Mouse (Mus musculus) CD8-positive naive resting alpha-beta T cell, adult 57 days (primary cell): Measurements from ENCODE around the gene Krt19. TPM values are rescaled to one million over a fixed set of nuclear protein-coding genes. Genes with fewer than 3 reads are reported as not detected.

ENCODE experiments used
- total RNA-seq: library from RNA; stranded (reverse); gene quantifications from one replicate; pipeline ENCODE4 v1.2.4, GENCODE M21; 2023

Krt19 gene
- not detected for total RNA-seq

DNA sequence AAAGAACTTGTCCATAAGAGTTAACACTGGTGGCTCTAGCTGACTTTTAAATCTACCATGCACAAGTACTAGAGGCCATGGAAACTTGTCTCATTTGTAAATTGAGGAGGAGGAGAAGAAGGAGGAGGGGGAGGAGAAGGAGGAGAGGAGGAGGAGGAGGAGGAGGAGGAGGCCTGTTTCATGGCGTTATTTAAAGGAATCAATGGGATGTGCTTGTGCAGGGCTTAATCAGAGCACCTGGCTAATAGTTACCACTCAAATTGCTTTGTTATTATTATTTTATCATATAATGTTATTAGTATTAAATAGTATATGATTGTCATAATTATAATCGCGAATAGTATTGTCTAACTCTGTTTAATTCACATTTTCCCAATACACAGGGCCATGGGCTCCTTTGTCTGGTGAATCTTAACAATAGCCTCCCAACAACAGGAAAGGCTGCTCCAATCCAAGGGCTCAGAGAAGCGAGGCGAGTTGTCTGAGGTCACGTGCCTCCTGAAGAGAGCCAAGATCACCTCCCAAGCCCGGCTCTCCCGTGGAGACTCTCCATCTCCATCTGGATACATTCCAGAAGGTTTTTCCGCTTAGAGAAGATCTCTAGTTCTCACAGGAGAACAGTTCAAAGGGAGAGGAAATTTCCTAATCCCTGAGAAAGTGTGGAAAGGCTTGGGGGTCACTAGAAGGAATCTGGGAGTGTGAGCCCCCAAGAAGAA, at the start of gene Krt19:
TSS of gene Krt19 (minus strand) at position 51 of the 716 bp plus-strand sequence.

DNA sequence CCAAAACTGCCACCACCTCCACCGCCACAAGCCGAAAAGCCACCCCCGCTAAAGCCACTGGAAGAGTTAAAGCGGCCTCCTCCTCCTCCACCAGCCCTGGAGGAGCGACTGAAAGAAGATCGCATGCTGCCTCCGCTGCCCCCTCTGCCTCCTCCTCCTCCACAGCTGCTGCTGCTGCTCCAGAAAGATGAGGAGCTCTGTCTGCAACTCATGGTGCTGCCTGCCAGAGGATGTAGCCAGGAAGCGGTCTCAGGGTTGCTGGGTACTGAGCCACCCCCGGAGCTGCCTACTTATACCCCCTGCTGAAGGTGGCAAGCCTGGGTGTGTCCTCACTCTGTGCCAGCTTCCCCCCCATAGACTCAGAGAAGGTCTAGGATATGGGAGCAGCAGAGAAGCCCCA, 44.5 kb upstream of the Krt19 start, which contains the start of gene Krt9:
TSS of gene Krt9 (minus strand) at position 255 of the 400 bp plus-strand sequence.

DNA sequence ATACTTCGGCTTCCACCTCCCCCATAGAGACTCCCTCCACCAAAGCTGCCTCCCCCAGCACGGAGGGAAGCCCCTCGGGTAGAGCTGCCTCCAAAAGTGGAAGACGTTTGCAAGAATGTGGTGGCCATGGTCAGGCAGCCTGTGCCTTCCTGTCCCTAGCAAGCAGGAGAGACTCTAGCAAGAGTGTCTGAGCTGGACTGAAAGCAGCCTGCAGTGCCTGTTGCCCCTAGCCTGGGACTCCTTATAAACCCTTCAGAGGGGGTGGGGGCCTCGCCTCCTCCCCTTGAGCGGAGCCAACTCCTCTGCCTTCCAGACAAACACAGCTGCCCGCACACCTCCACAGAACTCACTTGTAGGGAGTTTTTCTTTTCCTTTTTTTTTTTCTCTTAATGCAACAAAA, 12.7 kb downstream of the Krt19 start, which contains the start of gene Krt15:
TSS of gene Krt15 (minus strand) at position 198 of the 400 bp plus-strand sequence.

DNA sequence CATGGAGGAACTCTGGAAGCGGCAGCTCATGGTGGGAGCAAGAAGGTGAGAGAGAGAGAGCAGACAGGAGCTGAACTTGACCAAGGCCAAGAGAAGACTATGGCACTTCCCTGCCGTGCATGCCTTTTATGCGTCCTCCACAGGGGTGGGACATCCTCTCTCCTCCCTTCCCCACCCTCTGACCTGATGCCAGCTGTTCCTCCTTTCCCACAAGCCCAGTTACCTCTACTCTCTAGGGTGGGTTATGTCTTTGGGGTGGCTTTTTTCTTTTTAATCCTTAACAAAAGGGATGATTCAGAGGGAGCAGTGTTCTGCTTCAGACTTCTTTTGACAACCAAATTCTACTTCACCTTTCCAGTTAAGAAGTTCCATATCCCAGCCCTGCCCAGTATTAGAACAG, 27.0 kb downstream of the Krt19 start, which contains the start of gene Krt13:
TSS of gene Krt13 (minus strand) at position 101 of the 400 bp plus-strand sequence.

GRCm38 (mm10) chr11:100105576-100106122, 42.8 kb downstream of the Krt19 start, which contains the start of gene Krt36:
Gene Krt36 (minus strand): TSS chr11:100105626.

DNA sequence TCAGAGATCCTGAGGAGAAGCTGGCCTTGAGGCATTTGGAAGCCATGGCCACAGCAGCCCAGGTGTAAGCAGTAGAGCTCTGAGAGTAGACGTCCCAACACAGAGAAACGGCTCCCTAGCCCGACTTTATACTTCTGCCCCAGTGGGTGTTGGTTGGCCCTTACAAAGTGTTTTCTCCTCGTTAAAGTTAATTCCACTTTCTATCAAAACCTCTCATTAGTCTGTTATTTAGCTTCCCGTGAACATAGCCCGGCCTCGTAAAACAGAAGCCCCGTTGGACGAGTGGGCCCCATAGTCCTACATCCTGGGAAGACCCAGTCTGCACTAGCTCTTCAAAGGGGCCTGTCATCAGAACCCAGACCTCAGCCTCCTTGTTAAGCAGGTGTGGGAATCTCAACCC, 52.3 kb downstream of the Krt19 start, which contains the start of gene Krt35:
TSS of gene Krt35 (minus strand) at position 101 of the 400 bp plus-strand sequence.

Other genes starting within 250 kb of the Krt19 start
- gene Krtap31-1, start 240.7 kb downstream of the Krt19 start, total RNA-seq, result not detected
- not detected for gene Gm11565, start 233.9 kb downstream of the Krt19 start, total RNA-seq
- gene Krtap31-2, start 212.4 kb downstream of the Krt19 start, total RNA-seq, result not detected
- not detected for gene Krtap9-5, start 200.2 kb downstream of the Krt19 start, total RNA-seq
- not detected for gene Krtap29-1, start 169.6 kb downstream of the Krt19 start, total RNA-seq
- gene Krtap16-1, start 162.1 kb downstream of the Krt19 start, total RNA-seq, result not detected
- not detected for gene Krtap17-1, start 154.7 kb downstream of the Krt19 start, total RNA-seq
- not detected for gene Krt33a, start 132.5 kb downstream of the Krt19 start, total RNA-seq
- not detected for gene Krt33b, start 118.8 kb downstream of the Krt19 start, total RNA-seq
- not detected for gene Krt34, start 107.1 kb downstream of the Krt19 start, total RNA-seq
- gene Krt31, start 98.1 kb downstream of the Krt19 start, total RNA-seq, result not detected
- gene Krt32, start 60.4 kb downstream of the Krt19 start, total RNA-seq, result not detected
- not detected for gene Krt35, start 52.4 kb downstream of the Krt19 start, total RNA-seq
- gene Krt36, start 43.0 kb downstream of the Krt19 start, total RNA-seq, result not detected
- not detected for gene Krt13, start 27.1 kb downstream of the Krt19 start, total RNA-seq
- not detected for gene Krt15, start 12.7 kb downstream of the Krt19 start, total RNA-seq
- not detected for gene Krt9, start 44.6 kb upstream of the Krt19 start, total RNA-seq
- not detected for gene Krt14, start 58.9 kb upstream of the Krt19 start, total RNA-seq
- gene Krt16, start 100.2 kb upstream of the Krt19 start, total RNA-seq, result not detected
- not detected for gene Krt17, start 112.4 kb upstream of the Krt19 start, total RNA-seq
- not detected for gene Krt42, start 121.2 kb upstream of the Krt19 start, total RNA-seq
- gene Eif1, start 171.2 kb upstream of the Krt19 start, total RNA-seq, result 2,357 TPM
- gene Gast, start 185.7 kb upstream of the Krt19 start, total RNA-seq, result not detected
- 0.46 TPM for gene Hap1, start 207.5 kb upstream of the Krt19 start, total RNA-seq
- gene Jup, start 249.1 kb upstream of the Krt19 start, total RNA-seq, result 11.4 TPM